Mouse (Mus musculus) kidney, adult 18-20 months (tissue): Measurements from ENCODE around the gene Tbxa2r.
A peak's percentile ranks its signal among the peaks of the same experiment; 100 is the strongest.

Experiments
- DNase-seq: peaks from one replicate; pipeline ENCODE4 v3.0.0; 2021

Tbxa2r gene

GRCm38 (mm10) chr10:81322444-81322843 lies 6.1 kb upstream of the Tbxa2r start:
- no peak for DNase-seq

DNA sequence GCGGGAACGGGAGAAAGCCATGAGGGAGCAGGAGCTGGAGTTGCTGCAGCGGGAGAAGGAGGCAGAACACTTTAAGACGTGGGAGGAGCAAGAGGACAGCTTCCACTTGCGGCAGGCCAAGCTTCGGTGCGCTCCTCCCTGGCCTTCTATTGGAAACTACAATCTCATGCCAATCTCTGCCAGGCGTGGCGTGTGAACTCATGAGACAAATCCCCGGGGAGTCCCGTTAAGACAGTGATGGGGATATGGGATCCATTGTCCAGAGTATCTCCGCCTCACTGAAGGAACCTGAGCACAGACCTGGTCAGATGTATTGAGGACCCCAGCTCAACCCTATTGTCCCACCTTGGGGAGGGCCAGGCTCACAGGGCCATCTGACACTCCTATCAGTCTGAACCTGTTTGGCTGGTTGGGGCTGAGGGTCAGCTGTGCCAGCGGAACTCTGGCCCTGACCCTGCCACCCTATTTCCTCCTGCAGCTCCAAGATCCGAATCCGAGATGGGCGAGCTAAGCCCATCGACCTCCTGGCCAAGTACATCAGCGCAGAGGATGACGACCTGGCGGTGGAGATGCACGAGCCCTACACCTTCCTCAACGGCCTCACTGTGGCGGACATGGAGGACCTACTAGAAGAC lies 5.3 kb upstream of the Tbxa2r start:
- DNase-seq: no peak

DNA sequence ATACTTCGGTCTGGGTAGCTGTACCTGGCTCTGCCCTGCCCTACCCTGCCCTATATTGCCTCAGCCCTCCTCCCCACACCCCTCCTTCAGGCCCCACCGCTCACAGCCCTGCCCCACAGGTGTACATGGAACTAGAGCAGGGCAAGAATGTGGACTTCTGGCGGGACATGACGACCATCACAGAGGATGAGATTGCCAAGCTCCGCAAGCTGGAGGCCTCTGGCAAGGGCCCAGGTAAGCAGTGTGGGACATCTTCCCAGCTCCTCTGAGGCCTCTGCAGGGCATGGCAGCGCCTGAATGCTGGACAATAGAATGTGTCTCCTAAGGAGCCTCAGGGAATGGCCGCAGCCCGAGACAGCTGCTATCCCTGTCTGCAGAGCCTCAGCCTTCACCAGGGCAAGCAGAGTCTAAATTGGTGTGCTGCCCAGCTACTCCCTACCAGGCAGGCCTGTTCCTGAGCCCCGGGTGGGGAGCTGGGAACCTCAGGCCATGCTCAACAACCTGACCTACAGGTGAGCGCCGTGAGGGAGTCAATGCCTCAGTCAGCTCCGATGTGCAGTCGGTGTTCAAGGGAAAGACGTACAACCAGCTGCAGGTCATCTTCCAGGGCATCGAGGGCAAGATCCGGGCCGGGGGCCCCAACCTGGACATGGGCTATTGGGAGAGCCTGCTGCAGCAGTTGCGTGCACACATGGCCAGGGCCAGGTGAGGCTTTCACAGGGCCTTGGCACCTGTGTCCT lies 4.6 kb upstream of the Tbxa2r start:
- no peak for DNase-seq

DNA sequence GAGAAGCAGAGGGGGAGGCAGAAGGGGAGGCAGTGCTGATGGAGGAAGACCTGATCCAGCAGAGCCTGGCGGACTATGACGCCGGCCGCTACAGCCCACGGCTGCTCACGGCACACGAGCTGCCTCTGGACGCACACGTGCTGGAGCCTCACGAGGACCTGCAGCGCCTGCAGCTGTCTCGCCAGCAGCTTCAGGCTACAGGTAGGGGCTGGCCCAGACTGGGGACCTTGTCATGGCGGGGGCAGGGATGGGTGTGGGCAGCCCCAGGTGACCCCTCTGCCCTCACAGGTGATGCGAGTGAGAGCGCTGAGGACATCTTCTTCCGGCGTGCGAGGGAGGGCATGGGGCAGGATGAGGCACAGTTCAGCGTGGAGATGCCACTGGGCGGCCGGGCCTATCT lies 3.4 kb upstream of the Tbxa2r start:
- DNase-seq: no peak

DNA sequence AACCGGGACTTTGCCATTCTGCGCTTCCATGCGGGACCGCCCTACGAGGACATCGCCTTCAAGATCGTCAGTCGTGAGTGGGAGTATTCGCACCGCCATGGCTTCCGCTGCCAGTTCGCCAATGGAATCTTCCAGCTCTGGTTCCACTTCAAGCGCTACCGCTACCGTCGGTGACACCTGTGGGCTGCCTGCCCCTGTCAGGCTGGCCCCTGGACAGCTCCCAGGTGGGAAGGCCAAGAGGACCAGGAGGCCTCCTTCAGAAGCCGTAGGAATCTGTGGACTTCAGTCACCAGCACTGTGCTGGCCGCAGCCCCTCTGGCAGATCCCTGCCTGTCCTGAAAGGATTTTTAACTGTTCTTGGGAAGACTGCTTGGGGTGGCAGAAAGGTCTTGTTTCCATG lies 2.8 kb upstream of the Tbxa2r start:
- DNase-seq: no peak

DNA sequence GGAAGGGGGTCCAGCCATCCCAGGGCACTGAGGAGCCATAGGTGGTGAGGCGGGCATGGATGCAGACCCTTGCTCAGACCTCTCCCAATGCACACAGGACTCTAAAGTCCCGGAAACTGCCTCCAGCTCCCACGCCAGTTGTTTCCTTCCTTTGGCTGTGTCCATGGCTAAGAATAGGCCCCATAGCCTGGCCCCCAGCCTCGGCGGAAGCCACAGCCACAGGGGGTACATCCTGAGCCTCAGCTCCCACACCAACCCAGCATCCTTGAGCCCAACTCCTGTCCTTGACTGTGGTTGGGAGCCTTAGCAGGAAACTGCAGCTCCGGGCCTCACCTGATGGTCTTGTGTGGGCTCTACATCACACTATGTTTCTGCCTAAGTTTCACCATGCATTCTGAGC lies 1.7 kb upstream of the Tbxa2r start:
- DNase-seq: peak; percentile 52

GRCm38 (mm10) chr10:81327959-81328358 lies 572 bp upstream of the Tbxa2r start:
- DNase-seq: peak; percentile 35

- DNase-seq: no peak
These were observed 854 bp downstream of the Tbxa2r start for GRCm38 (mm10) chr10:81329194-81329975.

DNA sequence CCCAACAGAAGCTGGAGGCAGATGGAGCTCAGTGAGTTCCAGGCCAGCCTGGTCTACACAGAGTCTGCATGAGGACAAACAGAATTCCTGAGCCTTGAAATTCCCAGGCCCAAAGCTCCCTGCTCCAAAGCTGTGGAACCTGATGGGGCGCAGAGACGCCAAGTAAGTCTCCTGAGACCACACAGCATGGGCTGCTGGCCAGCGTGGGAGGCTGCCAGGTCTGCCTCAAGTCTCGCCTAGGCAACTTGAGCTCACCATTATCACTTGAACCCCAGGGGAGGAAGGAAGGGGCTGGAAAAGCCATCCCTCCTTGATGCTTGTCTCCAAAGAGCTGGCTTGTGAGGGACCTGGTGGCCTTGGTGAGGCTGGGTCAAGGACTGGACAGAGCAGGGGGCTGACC lies 1.5 kb downstream of the Tbxa2r start:
- peak; percentile 39 for DNase-seq

DNA sequence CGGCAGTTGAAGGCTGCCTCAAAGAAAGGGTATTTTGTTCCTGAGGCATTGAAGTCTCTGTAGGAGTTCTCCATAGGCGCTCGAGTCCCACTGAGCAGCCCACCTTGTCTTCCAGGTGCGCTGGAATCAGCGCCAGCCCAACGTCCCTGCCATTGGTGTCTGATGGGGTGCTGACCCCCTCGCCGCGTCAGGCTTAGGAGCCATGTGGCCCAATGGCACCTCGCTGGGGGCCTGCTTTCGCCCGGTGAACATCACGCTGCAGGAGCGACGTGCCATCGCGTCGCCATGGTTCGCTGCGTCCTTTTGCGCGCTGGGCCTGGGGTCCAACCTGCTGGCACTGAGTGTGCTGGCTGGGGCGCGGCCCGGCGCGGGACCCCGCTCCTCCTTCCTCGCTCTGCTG lies 3.7 kb downstream of the Tbxa2r start:
- no peak for DNase-seq

DNA sequence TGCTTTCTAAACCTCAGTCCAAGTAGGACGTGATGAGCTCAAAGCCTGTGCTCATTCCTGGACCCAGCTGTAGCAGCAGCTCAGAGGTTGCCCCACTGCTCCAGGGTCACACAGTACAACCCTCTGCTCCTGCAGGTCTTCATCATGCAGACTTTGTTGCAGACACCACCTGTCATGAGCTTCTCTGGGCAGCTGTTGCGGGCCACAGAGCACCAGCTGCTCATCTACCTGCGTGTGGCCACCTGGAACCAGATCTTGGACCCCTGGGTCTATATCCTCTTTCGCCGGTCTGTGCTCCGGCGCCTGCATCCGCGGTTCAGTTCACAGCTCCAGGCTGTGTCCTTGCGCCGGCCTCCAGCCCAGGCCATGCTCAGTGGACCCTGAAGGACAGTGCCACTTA lies 5.8 kb downstream of the Tbxa2r start:
- no peak for DNase-seq

DNA sequence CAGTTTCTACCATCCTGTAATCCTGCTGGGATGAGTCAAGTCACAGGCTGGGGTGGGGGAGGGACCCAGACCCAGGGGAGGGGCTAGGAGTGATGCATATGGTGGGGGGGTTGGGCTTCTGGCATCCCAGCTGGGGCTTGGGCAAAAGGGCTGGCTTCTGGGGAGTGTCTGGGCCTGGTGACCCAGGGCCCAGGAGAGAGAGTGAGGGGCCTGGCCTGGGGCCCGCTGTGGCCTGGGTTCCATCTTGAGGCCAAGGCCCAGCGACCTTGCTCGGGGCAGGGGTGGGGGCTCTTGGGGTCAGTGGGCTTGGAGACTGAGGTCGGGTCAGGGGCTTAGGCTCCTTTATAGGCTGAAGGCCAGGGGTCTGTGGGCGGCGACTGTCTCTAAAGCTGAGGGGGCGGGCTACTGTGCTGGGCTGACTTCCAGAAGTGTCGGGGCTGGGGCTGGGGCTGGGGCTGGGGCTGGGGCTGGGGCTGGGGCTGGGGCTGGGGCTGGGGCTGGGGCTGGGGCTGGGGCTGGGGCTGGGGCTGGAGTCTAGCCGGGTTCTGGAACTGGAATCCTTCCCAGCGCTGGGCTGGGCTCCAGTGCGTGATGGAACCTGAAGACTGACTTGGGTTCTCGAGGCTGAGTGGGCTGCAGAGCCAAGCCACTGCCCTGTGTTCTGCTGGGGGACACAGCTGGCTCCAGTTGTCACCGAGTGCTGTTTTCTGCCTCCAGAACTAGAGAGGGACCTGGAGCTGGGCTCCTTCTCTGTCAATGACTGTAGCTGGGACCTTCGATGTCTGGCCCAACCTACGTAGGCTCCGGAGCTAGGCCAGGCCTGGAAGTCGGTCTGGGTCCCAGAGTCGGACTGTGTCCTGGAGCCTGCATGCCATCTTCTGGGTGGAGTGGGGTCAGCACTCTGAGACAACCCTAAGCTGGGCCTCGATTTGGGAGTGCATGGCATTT lies 7.1 kb downstream of the Tbxa2r start:
- no peak for DNase-seq

- no peak for DNase-seq
These were observed 8.0 kb downstream of the Tbxa2r start for GRCm38 (mm10) chr10:81336558-81336957.

DNA sequence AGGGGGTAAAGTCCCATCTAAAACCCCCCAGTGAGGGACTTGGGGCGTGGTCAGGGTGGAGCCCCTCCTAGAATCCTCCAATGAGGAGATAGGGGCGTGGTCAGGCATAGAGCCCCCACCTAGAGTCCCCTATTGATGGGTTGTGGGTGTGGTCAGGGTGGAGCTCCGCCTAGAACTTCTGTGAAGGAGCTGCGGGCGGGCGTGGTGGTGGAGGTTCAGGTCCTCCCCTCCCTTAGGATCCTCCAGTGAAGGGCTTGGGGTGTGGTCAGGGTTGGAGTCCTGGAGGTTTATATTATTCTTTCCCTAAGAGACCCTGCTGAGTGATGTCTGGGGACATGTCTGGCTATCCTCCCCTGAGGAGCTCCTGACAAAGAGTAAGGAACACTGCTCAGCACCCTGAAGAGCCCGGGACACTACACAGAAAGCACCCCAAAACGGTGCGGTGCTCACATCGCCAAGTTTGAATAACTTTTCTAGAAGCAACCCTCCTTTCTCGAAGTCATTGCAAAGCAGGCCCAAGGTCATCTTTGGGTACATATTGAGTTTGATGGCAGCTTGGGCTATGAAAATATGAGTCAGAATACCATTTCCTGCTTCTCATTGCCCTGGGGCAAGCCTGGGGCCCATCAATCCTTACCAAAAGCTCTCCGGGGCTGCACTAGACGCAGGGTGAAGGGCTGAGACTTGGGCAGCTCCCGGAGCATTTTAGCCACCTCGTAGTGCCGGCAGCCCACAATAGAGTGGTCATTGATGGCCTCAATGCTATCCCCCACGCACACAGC lies 12.2 kb downstream of the Tbxa2r start:
- DNase-seq: no peak

GRCm38 (mm10) chr10:81341333-81341949 lies 12.9 kb downstream of the Tbxa2r start:
- peak; percentile 81 for DNase-seq

- no peak for DNase-seq
These were observed 14.4 kb downstream of the Tbxa2r start, which contains the start of gene Gipc3 for GRCm38 (mm10) chr10:81342686-81343505. Gene Gipc3, minus strand, starts transcription at chr10:81343266.

GRCm38 (mm10) chr10:81344421-81345161 lies 16.1 kb downstream of the Tbxa2r start:
- no peak for DNase-seq

DNA sequence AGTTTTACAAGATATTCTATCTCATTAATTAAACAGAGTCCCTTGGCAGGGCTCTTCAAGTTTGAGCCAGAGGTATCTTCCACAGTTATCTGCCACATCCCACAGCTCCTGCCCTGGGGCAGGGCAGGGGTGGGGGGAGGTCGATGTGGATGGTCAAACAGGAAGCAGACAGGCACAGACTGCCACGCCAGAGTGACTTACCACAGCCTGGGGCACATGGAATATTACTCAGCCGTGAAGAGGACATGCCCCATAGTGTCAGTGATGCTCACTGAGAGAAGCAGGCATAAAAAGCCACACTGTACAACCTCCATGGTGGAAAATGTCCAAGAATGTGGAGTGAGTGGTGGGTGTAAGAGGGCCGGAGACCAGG lies 16.6 kb downstream of the Tbxa2r start:
- DNase-seq: no peak

DNA sequence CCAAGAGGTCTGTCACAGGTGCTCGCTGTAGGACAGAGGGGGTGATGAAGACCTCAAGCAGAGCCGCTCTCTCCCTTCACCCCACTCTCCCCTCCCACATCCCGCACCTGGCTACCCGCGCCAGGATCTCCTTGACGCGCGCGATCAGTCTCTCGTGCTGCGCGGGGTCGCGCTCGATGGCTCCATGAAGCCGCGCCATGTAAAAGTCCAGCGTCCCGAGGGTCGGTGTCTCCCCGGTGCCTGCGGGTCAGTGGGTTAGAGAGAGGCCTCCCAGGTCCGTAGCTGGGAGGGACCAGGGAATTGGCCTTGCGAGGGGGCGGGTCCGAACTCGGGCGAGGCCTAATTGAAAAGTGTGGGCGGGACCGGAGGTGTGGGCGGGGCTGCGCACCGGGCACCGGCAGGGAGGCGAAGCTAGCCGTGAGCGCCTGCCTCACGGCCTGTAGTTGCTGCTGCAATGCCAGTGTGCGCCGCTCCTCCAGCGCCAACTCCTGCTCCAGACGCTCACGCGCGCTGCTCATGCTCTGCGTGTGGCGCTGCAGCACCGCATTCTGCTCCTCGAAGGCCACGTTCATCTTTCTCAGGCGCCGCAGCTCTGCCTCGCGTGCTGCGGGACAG lies 18.0 kb downstream of the Tbxa2r start:
- DNase-seq: peak; percentile 80
